Mouse (Mus musculus) frontal cortex, postnatal 10 days (tissue): Measurements from ENCODE around the gene Pip5k1b.
"Not testable (repeated sequence)": the region's sequence is repeated elsewhere in the genome, so short reads cannot be mapped to it uniquely, and the experiment has no call there.

Source experiments
- DNase-seq, 2 experiments: peaks; one replicate each; pipeline ENCODE4 v3.0.0; 2022; ENCODE audit warnings: low spot score in 2 of 2, mixed read lengths in 1 of 2

Pip5k1b gene

GRCm38 (mm10) chr19:24555466-24555903 lies at the start of gene Pip5k1b:
TSS of gene Pip5k1b (minus strand) at chr19:24555872.
- DNase-seq: peak; percentile 26 to 30

GRCm38 (mm10) chr19:24604105-24604504 lies 48.4 kb upstream of the Pip5k1b start:
- DNase-seq: no peak

GRCm38 (mm10) chr19:24603431-24603830 lies 47.8 kb upstream of the Pip5k1b start:
- no peak for DNase-seq

GRCm38 (mm10) chr19:24586726-24587125 lies 31.1 kb upstream of the Pip5k1b start:
- DNase-seq: no peak

GRCm38 (mm10) chr19:24585171-24585570 lies 29.5 kb upstream of the Pip5k1b start:
- DNase-seq: no peak

GRCm38 (mm10) chr19:24583956-24584355 lies 28.3 kb upstream of the Pip5k1b start:
- DNase-seq: no peak

- no peak for DNase-seq
These were observed 20.5 kb upstream of the Pip5k1b start for GRCm38 (mm10) chr19:24576125-24576524.

- DNase-seq: no peak
These were observed 16.1 kb upstream of the Pip5k1b start for GRCm38 (mm10) chr19:24571756-24572181.

GRCm38 (mm10) chr19:24570969-24571368 lies 15.3 kb upstream of the Pip5k1b start:
- DNase-seq: no peak

- DNase-seq: peak in 1 of 2 experiments; percentile 12
These were observed 1.8 kb upstream of the Pip5k1b start for GRCm38 (mm10) chr19:24557456-24557855.

GRCm38 (mm10) chr19:24556585-24556966 lies 904 bp upstream of the Pip5k1b start:
- DNase-seq: no peak

- peak; percentile 12 to 42 for DNase-seq
These were observed 372 bp upstream of the Pip5k1b start for GRCm38 (mm10) chr19:24555904-24556584.

- DNase-seq: no peak
These were observed 684 bp downstream of the Pip5k1b start for GRCm38 (mm10) chr19:24554911-24555465.

GRCm38 (mm10) chr19:24554425-24554824 lies 1.2 kb downstream of the Pip5k1b start:
- DNase-seq: no peak

GRCm38 (mm10) chr19:24553291-24554075 lies 2.2 kb downstream of the Pip5k1b start:
- no peak for DNase-seq

- DNase-seq: not testable (repeated sequence)
These were observed 3.0 kb downstream of the Pip5k1b start for GRCm38 (mm10) chr19:24552641-24553040.

- DNase-seq: no peak
These were observed 4.3 kb downstream of the Pip5k1b start for GRCm38 (mm10) chr19:24551196-24551954.

- no peak for DNase-seq
These were observed 4.9 kb downstream of the Pip5k1b start for GRCm38 (mm10) chr19:24550778-24551177.

- DNase-seq: no peak
These were observed 5.7 kb downstream of the Pip5k1b start for GRCm38 (mm10) chr19:24550016-24550415.

- DNase-seq: no peak
These were observed 7.3 kb downstream of the Pip5k1b start for GRCm38 (mm10) chr19:24548337-24548736.

- no peak for DNase-seq
These were observed 9.5 kb downstream of the Pip5k1b start for GRCm38 (mm10) chr19:24546153-24546552.
